Mouse (Mus musculus) heart, embryonic 14.5 days (tissue): Measurements from ENCODE around the gene Ptcd1. TPM values are rescaled to one million over a fixed set of nuclear protein-coding genes. Genes with fewer than 3 reads are reported as not detected.
"Not testable (repeated sequence)": the region's sequence is repeated elsewhere in the genome, so short reads cannot be mapped to it uniquely, and the experiment has no call there.

Experiments
- ATAC-seq: fragments of 200-750 bp; cut with Nextera tagmentation; 2 replicates; pipeline ENCODE4 v1.8.0; 2017; ENCODE audit warnings: low read depth, moderate TSS enrichment; ENCODE audit not compliant: insufficient number of reproducible peaks, insufficient read depth, low FRiP score
- H3K27ac ChIP-seq, 2 experiments: fragments of 200-500 bp in 1 of 2; fragments of 300-500 bp in 1 of 2; sonication (generic) in 1 of 2; replicated peaks in 1 of 2; 2 replicates each; pipeline ENCODE4 v1.5.1; 2012 to 2014; ENCODE audit warnings: low read depth in 2 of 2, low read length in 2 of 2, control low read depth in 1 of 2, mild to moderate bottlenecking in 1 of 2, mixed read lengths in 1 of 2; ENCODE audit not compliant: control insufficient read depth in 1 of 2, insufficient read depth in 1 of 2
- H3K27me3 ChIP-seq: fragments of 300-500 bp; sonication (generic); 2 replicates; pipeline ENCODE4 v1.6.1; 2014; ENCODE audit warnings: mild to moderate bottlenecking, low read length, control low read depth; ENCODE audit not compliant: control insufficient read depth, insufficient read depth
- H3K36me3 ChIP-seq: fragments of 300-500 bp; sonication (generic); 2 replicates; pipeline ENCODE4 v1.6.1; 2014; ENCODE audit warnings: mild to moderate bottlenecking, control low read depth, low read length, mixed read lengths; ENCODE audit not compliant: control insufficient read depth, insufficient read depth
- H3K4me1 ChIP-seq, 2 experiments: fragments of 200-500 bp in 1 of 2; fragments of 300-500 bp in 1 of 2; sonication (generic) in 1 of 2; 2 replicates each; pipeline ENCODE4 v1.6.1; 2012 to 2014; ENCODE audit warnings: low read length in 2 of 2, control low read depth in 1 of 2, mixed read lengths in 1 of 2; ENCODE audit not compliant: control insufficient read depth in 2 of 2, insufficient read depth in 2 of 2
- H3K4me2 ChIP-seq: fragments of 300-500 bp; sonication (generic); 2 replicates; pipeline ENCODE4 v1.6.1; 2014; ENCODE audit warnings: mild to moderate bottlenecking, low read length
- H3K4me3 ChIP-seq, 2 experiments: fragments of 200-500 bp in 1 of 2; fragments of 300-500 bp in 1 of 2; sonication (generic) in 1 of 2; 2 replicates each; pipeline ENCODE4 v1.5.1; 2012 to 2014; ENCODE audit warnings: low read length in 2 of 2, mild to moderate bottlenecking in 2 of 2, control low read depth in 1 of 2, low read depth in 1 of 2, moderate library complexity in 1 of 2; ENCODE audit not compliant: control insufficient read depth in 1 of 2, insufficient read depth in 1 of 2
- H3K9ac ChIP-seq: fragments of 300-500 bp; sonication (generic); 2 replicates; pipeline ENCODE4 v1.6.1; 2014; ENCODE audit warnings: mild to moderate bottlenecking, low read length
- H3K9me3 ChIP-seq: fragments of 300-500 bp; sonication (generic); 2 replicates; pipeline ENCODE4 v1.6.1; 2016; ENCODE audit warnings: low read length, control low read depth; ENCODE audit not compliant: control insufficient read depth
- WGBS: fragments of 180-500 bp; shearing (Covaris S2); extraction: QIAGEN DNeasy Blood & Tissue Kit; methylation state at CpG from one replicate; pipeline ENCODE4 v1.1.7; 2014; 5-methylcytosine and 5-hydroxymethylcytosine counted together
- polyA plus RNA-seq: library from polyadenylated mRNA; unstranded; fragments of >200 nt; fragmentation: Nextera tagmentation; extraction: Ambion mirVana; gene quantifications from 2 replicates; pipeline ENCODE4 v1.2.1, GENCODE M21; 2014

The Ptcd1 gene
- polyA plus RNA-seq, 1 experiment from 2014 or later = 10.6 TPM

DNA sequence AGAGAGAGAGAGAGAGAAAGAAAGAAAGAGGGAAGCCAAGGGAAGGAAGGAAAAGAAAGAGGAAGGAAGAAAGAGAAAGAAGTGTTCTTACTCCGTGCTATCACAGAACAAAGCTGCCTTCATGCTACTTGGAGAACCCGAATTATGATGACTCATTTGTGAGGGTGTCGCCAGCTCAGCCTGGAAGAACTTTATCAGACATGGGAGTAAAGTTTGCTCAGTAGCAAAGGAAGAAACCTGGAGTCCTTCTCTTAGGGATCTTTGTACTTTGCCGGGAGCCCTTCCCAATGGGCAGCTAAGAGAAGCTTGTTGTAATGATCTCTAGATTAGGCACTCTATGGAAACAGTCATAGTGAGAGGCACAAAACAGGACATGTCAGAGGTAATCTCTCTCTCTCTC is 64.2 kb downstream of the Ptcd1 start:
- 77% methylated on average over 4 of the region's 4 CpGs for WGBS
- Histone ChIP-seq H3K4me1 (no peaks in the 10 kb centered on the region), H3K36me3 (peaks cover 100% of the 10 kb centered on the region), H3K4me2 (no peak overlapping the region), H3K27me3 (no peaks in the 10 kb centered on the region), H3K27ac (no peak overlapping the region), H3K9me3 (no peaks in the 10 kb centered on the region), H3K9ac (no peak overlapping the region), H3K4me3 (no peak overlapping the region)
- ATAC-seq = no peak

DNA sequence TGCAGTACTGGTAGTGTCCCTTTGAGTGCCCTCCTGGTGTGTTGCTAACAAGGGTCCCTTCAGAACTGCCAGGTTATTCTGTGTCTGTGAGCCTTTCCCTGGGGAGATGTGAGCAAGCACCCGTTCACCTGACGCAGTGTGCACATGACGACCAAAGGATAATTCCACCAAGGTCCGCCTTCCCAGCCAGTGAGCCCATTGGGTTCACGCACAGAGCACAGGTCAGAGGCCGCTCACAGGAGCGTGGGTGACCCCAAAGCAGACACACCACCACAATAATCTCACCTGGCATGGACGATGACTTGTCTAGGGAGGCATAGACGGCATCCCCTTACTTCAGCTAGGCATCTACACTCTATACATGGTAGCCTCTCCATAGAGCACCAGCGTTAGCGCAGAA is 65.5 kb downstream of the Ptcd1 start:
- H3K9me3 ChIP-seq, H3K4me2 ChIP-seq, H3K4me1 ChIP-seq, H3K4me3 ChIP-seq, H3K27me3 ChIP-seq, H3K9ac ChIP-seq, H3K27ac ChIP-seq, ATAC-seq: not testable (repeated sequence)
- peaks cover 100% of the 10 kb centered on the region for H3K36me3 ChIP-seq
- WGBS = 95% methylated on average over 11 of the region's 11 CpGs

DNA sequence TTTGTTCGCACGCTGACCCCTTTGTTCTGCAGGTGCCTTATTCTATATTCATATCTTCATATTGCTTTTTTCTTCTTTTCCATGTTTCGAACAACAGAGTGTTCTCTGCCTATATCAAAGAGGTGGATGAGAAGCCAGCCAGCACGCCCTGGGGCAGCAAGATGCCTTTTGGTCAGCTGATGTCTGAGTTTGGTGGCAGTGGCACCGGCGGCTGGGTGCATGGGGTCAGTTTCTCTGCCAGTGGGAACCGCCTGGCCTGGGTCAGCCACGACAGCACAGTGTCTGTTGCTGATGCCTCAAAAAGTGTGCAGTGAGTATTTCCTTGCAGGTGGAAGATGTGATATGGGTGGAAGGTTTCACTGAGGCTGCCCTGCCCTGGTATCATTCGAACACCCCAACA is 65.9 kb downstream of the Ptcd1 start:
- Histone ChIP-seq H3K36me3 (peaks cover 100% of the 10 kb centered on the region), H3K27ac (no peak overlapping the region), H3K27me3 (no peaks in the 10 kb centered on the region), H3K4me2 (no peak overlapping the region), H3K9ac (no peak overlapping the region), H3K4me1 (no peaks in the 10 kb centered on the region), H3K4me3 (no peak overlapping the region), H3K9me3 (no peaks in the 10 kb centered on the region)
- ATAC-seq = no peak
- WGBS = 98% methylated on average over 9 of the region's 9 CpGs

DNA sequence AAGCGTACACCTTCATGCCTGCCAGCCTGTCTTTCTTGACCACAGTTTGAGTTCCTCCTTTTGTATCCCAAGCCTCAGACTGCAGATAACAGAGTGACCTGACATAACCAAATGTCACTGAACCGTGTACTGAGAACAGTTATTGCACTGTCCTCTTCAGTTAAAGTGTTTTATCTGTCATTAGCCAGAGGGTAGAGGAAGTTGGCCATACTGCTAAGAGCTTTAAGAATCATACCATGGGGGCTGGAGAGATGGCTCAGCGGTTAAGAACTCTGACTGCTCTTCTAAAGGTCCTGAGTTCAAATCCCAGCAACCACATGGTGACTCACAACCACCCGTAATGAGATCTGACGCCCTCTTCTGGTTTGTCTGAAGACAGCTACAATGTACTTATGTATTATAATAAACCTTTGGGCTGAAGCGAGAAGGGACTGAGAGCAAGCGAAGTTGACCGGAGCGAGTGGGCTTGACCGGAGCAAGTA is 68.5 kb downstream of the Ptcd1 start:
- H3K36me3 ChIP-seq = peaks cover 99% of the 10 kb centered on the region

More for the DNA sequence above, 68.5 kb downstream of the Ptcd1 start:
- WGBS = 88% methylated on average over 10 of the region's 10 CpGs
- H3K4me3 ChIP-seq = no peak overlapping the region
- no peaks in the 10 kb centered on the region for H3K9me3 ChIP-seq
- no peak overlapping the region for H3K27ac ChIP-seq
- no peak overlapping the region for H3K9ac ChIP-seq
- no peak overlapping the region for H3K4me2 ChIP-seq
- H3K27me3 ChIP-seq = no peaks in the 10 kb centered on the region
- no peak for ATAC-seq
- no peaks in the 10 kb centered on the region for H3K4me1 ChIP-seq

Other genes with a start within 250 kb of the Ptcd1 start
- gene Smurf1, start 201.3 kb downstream of the Ptcd1 start, polyA plus RNA-seq = 16.6 and 18.0 TPM in 2 replicates
- gene Gm4871, start 134.4 kb downstream of the Ptcd1 start, polyA plus RNA-seq = not detected in 2 replicates
- not detected in 2 replicates for gene 1700018F24Rik, start 124.1 kb downstream of the Ptcd1 start, polyA plus RNA-seq
- gene Arpc1a, start 83.3 kb downstream of the Ptcd1 start, polyA plus RNA-seq = 101 and 107 TPM in 2 replicates
- gene Kpna7, start 83.1 kb downstream of the Ptcd1 start, polyA plus RNA-seq = not detected in 2 replicates
- gene Arpc1b, start 52.9 kb downstream of the Ptcd1 start, polyA plus RNA-seq = 84.8 and 137 TPM in 2 replicates
- 60.9 and 69.1 TPM in 2 replicates for gene Pdap1, start 26.9 kb downstream of the Ptcd1 start, polyA plus RNA-seq
- 130 and 135 TPM in 2 replicates for gene Bud31, start 26.7 kb downstream of the Ptcd1 start, polyA plus RNA-seq
- 13.6 and 14.1 TPM in 2 replicates for gene Cpsf4, start 105 bp upstream of the Ptcd1 start, polyA plus RNA-seq
- 1,222 and 1,313 TPM in 2 replicates for gene Atp5j2, start 25.0 kb upstream of the Ptcd1 start, polyA plus RNA-seq
- gene Zkscan14, start 34.8 kb upstream of the Ptcd1 start, polyA plus RNA-seq = 7.4 and 7.8 TPM in 2 replicates
- gene Zkscan5, start 37.5 kb upstream of the Ptcd1 start, polyA plus RNA-seq = 10.2 and 11.1 TPM in 2 replicates
- 37.3 and 38.6 TPM in 2 replicates for gene Zfp655, start 64.6 kb upstream of the Ptcd1 start, polyA plus RNA-seq
- 0.42 and 0.73 TPM in 2 replicates for gene Zscan25, start 113.4 kb upstream of the Ptcd1 start, polyA plus RNA-seq
- not detected in 2 replicates for gene Cyp3a57, start 178.2 kb upstream of the Ptcd1 start, polyA plus RNA-seq